ENCODE assay signal across 8 mouse cellular contexts in the genomic region with DNA sequence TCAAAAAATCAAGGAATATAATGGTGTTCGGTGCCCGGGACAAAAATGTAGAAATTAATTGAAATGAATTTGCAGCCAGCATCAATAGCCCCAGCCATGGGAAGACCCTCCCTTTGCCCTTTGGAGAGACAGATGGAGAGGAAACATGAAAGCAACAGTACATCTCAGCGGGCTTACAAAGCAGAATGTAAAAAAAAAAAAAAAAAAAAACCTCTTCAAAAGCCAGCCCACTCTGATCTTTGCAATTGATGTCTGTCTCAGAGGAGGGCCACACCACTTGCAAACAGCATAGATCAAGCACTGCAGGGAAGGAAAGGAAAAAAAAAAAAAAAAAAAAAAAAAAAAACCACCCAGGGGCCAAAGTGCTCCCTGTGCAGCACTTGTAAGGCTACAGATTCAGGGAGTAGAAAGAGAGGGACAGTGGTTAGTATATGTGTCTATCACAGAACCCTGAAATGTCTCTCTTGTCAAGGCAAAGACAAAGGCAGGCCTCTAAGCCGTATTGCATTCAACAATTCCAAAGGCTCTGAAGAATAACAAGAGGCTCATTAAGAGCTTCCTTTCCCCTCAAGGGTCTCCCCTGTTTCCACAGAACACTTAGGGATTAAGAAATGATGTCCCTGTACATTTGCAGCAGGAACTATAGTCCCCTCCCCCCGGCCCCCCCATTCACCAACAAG. TPM values are rescaled to one million over a fixed set of nuclear protein-coding genes. Genes with fewer than 3 reads are reported as not detected.
DNase-seq lines count a peak whose midpoint lies in the region; ATAC-seq and TF ChIP-seq lines count a peak whose summit lies in the region.

No protein-coding gene starts in this region.

- H3K27me3 ChIP-seq in forebrain, embryonic 10.5 days (ENCODE audit: poor library complexity, severe bottlenecking) = no peaks in the 10 kb centered on the region
- no peaks in the 10 kb centered on the region for H3K27me3 ChIP-seq in forebrain, postnatal 0 days (ENCODE audit: insufficient read depth, low read length)
- no peaks in the 10 kb centered on the region for H3K27me3 ChIP-seq in neural tube, embryonic 13.5 days
- H3K27me3 ChIP-seq in liver, embryonic 15.5 days = no peaks in the 10 kb centered on the region

- no peak overlapping the region for H3K9ac ChIP-seq in forebrain, postnatal 0 days
- H3K9ac ChIP-seq in neural tube, embryonic 13.5 days = no peak overlapping the region
- peak overlapping the region; percentile 50 for H3K9ac ChIP-seq in liver, embryonic 15.5 days

- H3K4me2 ChIP-seq in forebrain, postnatal 0 days (ENCODE audit: low read depth) = no peak overlapping the region
- no peak overlapping the region for H3K4me2 ChIP-seq in neural tube, embryonic 13.5 days
- H3K4me2 ChIP-seq in liver, embryonic 15.5 days = peak overlapping the region; percentile 68

- 34% methylated on average over 5 of the region's 5 CpGs for WGBS in forebrain, embryonic 10.5 days
- WGBS in forebrain, postnatal 0 days = 11% methylated on average over 5 of the region's 5 CpGs
- 12% methylated on average over 5 of the region's 5 CpGs for WGBS in neural tube, embryonic 13.5 days
- 32% methylated on average over 5 of the region's 5 CpGs for WGBS in liver, embryonic 15.5 days (ENCODE audit: insufficient replicate concordance)

- no peak for DNase-seq in forebrain, embryonic 10.5 days (ENCODE audit: extremely low spot score, low spot score)
- DNase-seq in forebrain, postnatal 0 days = no peak
- no peak for DNase-seq in neural tube, embryonic 10.5 days (ENCODE audit: extremely low spot score, low spot score)
- DNase-seq in spleen, adult 12 weeks (ENCODE audit: low spot score) = no peak
- DNase-seq in layer of hippocampus, adult 11-12 months (ENCODE audit: low spot score) = no peak

- no peak; the same call in 1 of the 2 replicates for ATAC-seq in forebrain, postnatal 0 days
- no peak for ATAC-seq in neural tube, embryonic 13.5 days (ENCODE audit: low read depth)
- peak; percentile 26; the same call in 1 of the 2 replicates for ATAC-seq in liver, embryonic 15.5 days (ENCODE audit: insufficient read depth)
- ATAC-seq in activated CD4-positive, CD25-positive, alpha-beta regulatory T cell, adult 4 months = no peak

- TF ChIP-seq CTCF in forebrain, postnatal 0 days (IDR thresholded peaks at IDR 0.05; ENCODE audit: low read depth) = no peak

- H3K27ac ChIP-seq in forebrain, embryonic 10.5 days = peak overlapping the region; percentile 79
- H3K27ac ChIP-seq in forebrain, postnatal 0 days (ENCODE audit: low read depth, low read length) = no peak overlapping the region
- 0 out of 2 replicates have a peak overlapping the region, but pooled peaks have one; percentile 33 for H3K27ac ChIP-seq in neural tube, embryonic 13.5 days (replicated peaks)
- peak overlapping the region; percentile 97 for H3K27ac ChIP-seq in liver, embryonic 15.5 days (replicated peaks)

- no peaks in the 10 kb centered on the region for H3K9me3 ChIP-seq in forebrain, embryonic 10.5 days
- no peaks in the 10 kb centered on the region for H3K9me3 ChIP-seq in forebrain, postnatal 0 days (ENCODE audit: low read length)
- H3K9me3 ChIP-seq in neural tube, embryonic 13.5 days = no peaks in the 10 kb centered on the region
- no peaks in the 10 kb centered on the region for H3K9me3 ChIP-seq in liver, embryonic 15.5 days (replicated peaks)

- H3K4me1 ChIP-seq in forebrain, embryonic 10.5 days = peaks cover 39% of the 10 kb centered on the region
- no peaks in the 10 kb centered on the region for H3K4me1 ChIP-seq in forebrain, postnatal 0 days (ENCODE audit: insufficient read depth)
- H3K4me1 ChIP-seq in neural tube, embryonic 13.5 days (replicated peaks) = peaks cover 33% of the 10 kb centered on the region
- H3K4me1 ChIP-seq in liver, embryonic 15.5 days (replicated peaks) = peaks cover 60% of the 10 kb centered on the region

- peaks cover 31% of the 10 kb centered on the region for H3K36me3 ChIP-seq in forebrain, embryonic 10.5 days (replicated peaks)
- no peaks in the 10 kb centered on the region for H3K36me3 ChIP-seq in forebrain, postnatal 0 days (ENCODE audit: insufficient read depth)
- H3K36me3 ChIP-seq in neural tube, embryonic 13.5 days = 0 out of 2 replicates have a peak, but pooled peaks cover 5% of the 10 kb centered on the region
- peaks cover 47% of the 10 kb centered on the region for H3K36me3 ChIP-seq in liver, embryonic 15.5 days (replicated peaks)

- no peak overlapping the region for H3K4me3 ChIP-seq in forebrain, embryonic 10.5 days
- no peak overlapping the region for H3K4me3 ChIP-seq in forebrain, postnatal 0 days (ENCODE audit: low read depth, low read length)
- no peak overlapping the region for H3K4me3 ChIP-seq in neural tube, embryonic 13.5 days
- peak overlapping the region; percentile 25 for H3K4me3 ChIP-seq in liver, embryonic 15.5 days (replicated peaks)

RNA-seq across cellular contexts. Expression of a gene that starts 24.4 kb away (rescaled TPM):
- 19.6 and 23.2 TPM in 2 replicates for polyA plus RNA-seq in forebrain, embryonic 10.5 days (2016; fragmentation: Nextera tagmentation; extraction: Ambion mirVana)
- total RNA-seq in forebrain, postnatal 0 days (2014; rRNA removed) = 11.5 and 12.5 TPM in 2 replicates
- polyA plus RNA-seq in forebrain, postnatal 0 days (2015; fragmentation: Nextera tagmentation; extraction: Ambion mirVana) = 12.5 and 16.2 TPM in 2 replicates
- polyA plus RNA-seq in neural tube, embryonic 13.5 days (2015; fragmentation: Nextera tagmentation; extraction: Ambion mirVana) = 20.7 and 21.4 TPM in 2 replicates
- polyA plus RNA-seq in liver, embryonic 15.5 days (2015; fragmentation: Nextera tagmentation; extraction: Ambion mirVana) = 50.5 and 53.4 TPM in 2 replicates
- 1 to 10 TPM; 1.0 to 1.9 TPM for polyA plus RNA-seq in activated CD4-positive, CD25-positive, alpha-beta regulatory T cell, adult 4 months (2017; shearing (Covaris generic))

RNA-seq across cellular contexts. Expression of a gene that starts 25.8 kb away (rescaled TPM):
- 30.2 and 32.2 TPM in 2 replicates for polyA plus RNA-seq in forebrain, embryonic 10.5 days (2016; fragmentation: Nextera tagmentation; extraction: Ambion mirVana)
- 21.4 and 22.5 TPM in 2 replicates for total RNA-seq in forebrain, postnatal 0 days (2014; rRNA removed)
- polyA plus RNA-seq in forebrain, postnatal 0 days (2015; fragmentation: Nextera tagmentation; extraction: Ambion mirVana) = 30.9 and 36.9 TPM in 2 replicates
- 38.5 and 43.4 TPM in 2 replicates for polyA plus RNA-seq in neural tube, embryonic 13.5 days (2015; fragmentation: Nextera tagmentation; extraction: Ambion mirVana)
- 24.2 and 26.0 TPM in 2 replicates for polyA plus RNA-seq in liver, embryonic 15.5 days (2015; fragmentation: Nextera tagmentation; extraction: Ambion mirVana)
- polyA plus RNA-seq in activated CD4-positive, CD25-positive, alpha-beta regulatory T cell, adult 4 months (2017; shearing (Covaris generic)) = 10 to 100 TPM; 18.5 to 24.9 TPM

RNA-seq across cellular contexts. Expression of a gene that starts 25.9 kb away (rescaled TPM):
- polyA plus RNA-seq in forebrain, embryonic 10.5 days (2016; fragmentation: Nextera tagmentation; extraction: Ambion mirVana) = 36.5 and 37.6 TPM in 2 replicates
- total RNA-seq in forebrain, postnatal 0 days (2014; rRNA removed) = 9.2 and 10.5 TPM in 2 replicates
- polyA plus RNA-seq in forebrain, postnatal 0 days (2015; fragmentation: Nextera tagmentation; extraction: Ambion mirVana) = 4.2 and 8.1 TPM in 2 replicates
- polyA plus RNA-seq in neural tube, embryonic 13.5 days (2015; fragmentation: Nextera tagmentation; extraction: Ambion mirVana) = 23.0 and 24.9 TPM in 2 replicates
- polyA plus RNA-seq in liver, embryonic 15.5 days (2015; fragmentation: Nextera tagmentation; extraction: Ambion mirVana) = 6.4 and 6.7 TPM in 2 replicates
- polyA plus RNA-seq in activated CD4-positive, CD25-positive, alpha-beta regulatory T cell, adult 4 months (2017; shearing (Covaris generic)) = 1 to 10 TPM; 1.9 to 3.1 TPM
